Mouse (Mus musculus) MN1 (cell line): ENCODE measurements around the gene Slc25a22.
A peak's percentile ranks its signal among the peaks of the same experiment; 100 is the strongest.

Experiments used
- DNase-seq: peaks from one replicate; pipeline ENCODE4 v3.0.0-alpha.2; 2016; ENCODE audit warnings: low spot score

Gene Slc25a22

GRCm38 (mm10) chr7:141437178-141438120 lies at the start of gene Slc25a22:
Slc25a22 (minus strand) TSS chr7:141437892.
- DNase-seq = peak; percentile 86

DNA sequence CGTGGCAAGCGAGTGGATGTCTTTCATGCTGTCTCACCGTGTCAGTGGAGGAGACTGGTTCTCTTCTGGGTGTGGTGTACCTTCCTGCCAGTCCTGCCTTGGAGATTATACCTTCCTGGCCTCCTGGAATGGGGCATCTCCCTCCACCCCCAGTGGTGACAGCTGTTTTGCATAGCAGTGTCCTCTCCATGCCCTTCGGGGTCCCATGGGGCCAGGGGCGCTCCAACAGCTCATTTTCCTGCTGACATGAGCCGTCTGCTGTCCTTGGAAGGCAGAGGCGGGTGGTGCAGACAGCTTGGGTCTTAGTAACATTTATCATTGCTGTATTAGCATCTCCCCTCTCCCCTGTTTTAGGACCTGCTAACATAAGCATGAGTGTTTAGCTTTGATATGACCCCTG lies 49.4 kb upstream of the Slc25a22 start:
- no peak for DNase-seq

- peak; percentile 42 for DNase-seq
Measured at GRCm38 (mm10) chr7:141486239-141486638, 48.5 kb upstream of the Slc25a22 start.

DNA sequence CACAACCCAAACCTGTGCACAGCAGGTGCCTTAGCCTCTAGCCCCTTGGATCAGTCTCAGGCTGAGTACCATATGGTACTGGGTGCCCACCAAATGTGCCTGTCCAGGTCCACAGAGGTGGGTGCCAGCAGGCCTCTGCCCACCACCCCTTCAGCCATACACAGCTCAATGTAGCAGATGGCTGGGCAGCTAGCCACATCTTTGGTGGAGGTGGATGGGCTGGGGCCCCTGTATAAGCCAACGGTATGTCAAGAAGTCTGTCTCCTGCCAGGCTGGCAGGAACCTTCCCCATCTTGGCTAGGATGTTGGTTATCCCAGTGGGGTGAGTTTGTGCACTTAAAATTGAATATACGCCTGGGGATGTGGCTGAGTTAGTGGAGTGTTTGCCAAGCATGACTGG lies 47.9 kb upstream of the Slc25a22 start:
- no peak for DNase-seq

- no peak for DNase-seq
Measured at GRCm38 (mm10) chr7:141485186-141485585, 47.5 kb upstream of the Slc25a22 start.

DNA sequence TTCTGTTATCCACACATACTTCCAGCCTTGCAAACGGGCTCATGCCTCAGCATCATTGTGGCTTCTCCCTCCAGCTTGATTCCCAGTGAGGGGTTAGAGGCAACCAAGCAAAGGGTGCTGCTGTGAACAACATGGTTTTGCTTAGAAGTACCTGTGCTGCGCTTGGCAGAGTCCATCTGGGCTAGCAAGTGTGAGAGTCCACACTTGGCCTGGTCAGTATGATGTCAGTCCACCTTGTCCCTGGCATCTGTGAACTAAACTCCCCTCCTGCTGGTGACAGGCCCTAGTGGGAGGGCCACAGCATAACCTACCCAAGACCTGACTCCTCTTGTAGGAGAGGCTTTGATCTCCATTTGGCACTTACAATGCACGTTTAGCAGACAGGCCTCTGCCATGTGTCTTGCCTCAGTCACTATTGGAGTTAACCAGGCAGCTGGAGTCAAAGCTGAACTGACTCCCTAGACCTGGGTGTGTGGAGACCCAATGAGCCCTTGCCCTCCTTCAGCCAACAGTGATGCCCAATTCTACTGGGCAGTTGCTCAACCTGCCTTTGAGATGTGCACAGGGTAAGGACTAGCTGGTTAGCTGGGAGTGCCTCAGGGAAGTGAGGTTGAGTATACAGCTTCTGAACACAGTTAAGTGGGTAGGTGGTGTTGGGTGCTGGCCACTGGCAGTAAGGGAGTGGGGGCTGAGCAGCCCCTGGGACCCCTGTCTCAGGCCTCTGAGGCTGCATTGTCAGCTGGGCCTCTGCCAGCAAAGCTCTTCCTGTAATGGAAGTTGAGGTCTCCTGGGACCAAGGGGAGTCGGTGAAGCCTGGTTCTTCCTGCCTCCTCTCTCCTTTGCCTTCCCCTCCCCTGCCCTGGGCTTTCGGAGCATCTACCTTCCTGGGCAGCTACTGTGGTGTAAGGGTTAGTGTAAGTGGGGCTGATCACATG lies 46.8 kb upstream of the Slc25a22 start:
- DNase-seq = peak; percentile 60

DNA sequence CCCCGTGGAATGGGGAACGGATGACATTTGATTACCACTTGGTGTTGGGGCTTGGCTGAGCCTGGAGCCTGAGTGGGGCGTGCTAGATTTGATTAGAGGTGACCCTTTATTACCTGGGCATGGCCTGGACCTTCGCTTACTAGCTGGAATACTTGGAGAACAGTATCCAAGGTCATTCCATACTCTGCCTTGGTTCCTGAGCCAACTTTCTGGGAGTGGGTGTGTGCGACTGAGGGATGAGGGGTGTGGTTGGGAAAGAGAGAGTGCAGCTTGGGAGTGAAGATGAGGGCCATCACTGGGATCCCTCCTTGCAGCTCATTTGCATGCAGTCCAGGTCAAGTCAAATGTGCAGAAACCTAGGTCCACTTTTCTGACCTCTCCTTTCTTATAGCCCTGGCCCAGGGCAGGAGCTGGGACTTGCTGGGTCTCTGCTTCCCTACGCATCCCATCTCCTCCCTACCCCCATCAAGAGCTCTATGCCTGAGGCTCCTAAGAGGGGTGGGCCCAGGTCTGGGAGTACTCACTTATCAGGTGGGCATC lies 45.5 kb upstream of the Slc25a22 start:
- DNase-seq = no peak

- no peak for DNase-seq
Measured at GRCm38 (mm10) chr7:141482531-141483024, 44.9 kb upstream of the Slc25a22 start.

DNA sequence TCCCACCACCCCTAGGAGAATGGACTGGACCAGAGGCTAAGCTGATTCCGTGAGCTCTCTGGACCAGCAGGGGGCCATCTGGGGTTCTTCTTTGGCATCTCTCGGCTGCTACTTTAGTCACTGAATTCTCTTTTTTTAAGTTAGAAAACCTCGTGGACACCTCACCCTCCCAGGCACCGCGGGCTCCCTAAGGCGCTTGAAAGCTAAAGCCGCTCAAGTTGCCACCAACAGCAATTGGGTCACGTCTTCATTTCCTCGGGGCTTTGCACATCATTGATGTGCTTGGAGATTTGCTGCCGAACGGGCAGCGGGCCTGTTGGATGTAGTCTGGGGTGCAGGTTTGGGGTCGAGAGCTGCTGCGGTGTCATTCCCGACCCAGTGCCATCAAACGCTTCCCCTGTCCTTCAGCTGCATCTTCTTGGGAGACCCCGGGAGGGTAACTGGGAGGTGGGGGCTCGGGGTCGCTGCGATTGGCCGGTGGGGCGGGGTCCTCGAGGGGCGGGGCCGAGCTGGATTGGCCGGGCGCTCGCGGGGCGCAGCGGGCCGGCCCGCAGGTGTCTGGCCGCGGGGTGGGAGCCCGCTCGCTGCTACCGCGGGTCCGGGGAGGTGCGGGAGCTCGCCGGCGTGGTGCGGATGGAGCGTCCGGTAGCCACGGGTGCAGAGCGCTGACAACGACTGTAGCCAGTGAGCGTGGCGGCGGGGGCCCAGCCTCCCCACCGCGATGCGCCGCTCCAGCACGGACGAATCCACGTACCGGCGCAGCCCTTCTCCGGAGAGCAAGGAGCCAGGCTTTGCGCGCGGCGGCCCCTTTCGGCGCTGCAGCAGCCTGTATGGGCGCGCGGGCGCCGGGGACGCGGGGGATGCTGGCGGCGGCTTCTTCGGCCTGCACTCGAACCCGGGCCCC lies 44.1 kb upstream of the Slc25a22 start:
- no peak for DNase-seq

DNA sequence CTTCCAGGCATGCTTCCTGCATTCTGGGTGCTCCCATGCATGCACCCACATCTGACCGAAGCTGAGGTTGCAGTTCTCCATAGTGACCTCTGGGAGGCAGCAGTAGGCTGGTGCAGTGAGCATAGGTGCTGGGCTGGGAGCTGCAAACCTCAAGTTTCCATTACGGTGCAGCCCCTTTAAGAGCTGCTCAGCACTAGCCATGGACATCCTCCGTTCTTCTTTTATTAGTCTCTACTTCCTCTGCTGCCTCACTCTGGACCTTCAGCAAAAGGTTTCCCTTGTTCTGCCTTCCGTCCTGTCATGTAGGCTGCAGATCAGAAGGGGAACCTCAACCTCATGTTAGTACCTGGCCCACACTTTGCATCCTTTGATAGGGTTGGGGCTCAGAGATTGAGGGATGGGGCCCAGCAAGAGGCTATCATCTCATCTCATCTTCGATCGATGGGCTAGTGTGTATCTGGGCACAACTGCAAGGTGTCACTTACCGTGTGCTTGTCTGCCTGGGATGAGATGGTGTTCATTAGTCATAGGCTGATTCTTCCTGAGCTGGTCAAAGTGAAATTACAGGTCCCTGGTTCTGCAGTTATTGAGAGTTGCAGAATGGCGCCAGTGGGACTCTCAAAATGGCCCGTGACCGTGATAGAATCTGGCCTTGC lies 43.3 kb upstream of the Slc25a22 start:
- peak; percentile 66 for DNase-seq

DNA sequence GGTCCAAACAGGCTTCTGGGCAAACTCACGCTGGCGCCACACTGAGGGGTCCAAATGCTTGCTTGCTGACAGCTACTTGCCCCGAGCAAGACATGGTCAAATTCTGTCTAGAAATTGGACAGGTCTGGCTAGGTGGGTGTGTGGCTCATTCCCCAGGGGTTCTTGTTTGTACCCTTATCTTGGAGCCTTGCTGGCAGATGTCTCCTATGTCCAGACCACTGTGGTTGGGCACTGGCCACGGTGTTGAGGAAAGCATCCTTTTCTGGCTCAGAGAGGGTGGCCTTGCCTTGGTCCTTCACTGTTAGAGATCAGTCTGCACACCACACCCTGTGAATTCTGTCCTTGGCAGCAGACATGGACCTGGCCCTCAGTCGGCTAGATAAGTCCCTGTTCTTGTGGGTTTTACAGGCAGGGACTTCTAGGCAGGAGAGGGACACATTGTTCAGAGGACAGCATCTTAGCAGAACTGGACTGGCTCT lies 40.6 kb upstream of the Slc25a22 start:
- DNase-seq = no peak

- DNase-seq = no peak
Measured at GRCm38 (mm10) chr7:141477578-141478269, 40.0 kb upstream of the Slc25a22 start.

DNA sequence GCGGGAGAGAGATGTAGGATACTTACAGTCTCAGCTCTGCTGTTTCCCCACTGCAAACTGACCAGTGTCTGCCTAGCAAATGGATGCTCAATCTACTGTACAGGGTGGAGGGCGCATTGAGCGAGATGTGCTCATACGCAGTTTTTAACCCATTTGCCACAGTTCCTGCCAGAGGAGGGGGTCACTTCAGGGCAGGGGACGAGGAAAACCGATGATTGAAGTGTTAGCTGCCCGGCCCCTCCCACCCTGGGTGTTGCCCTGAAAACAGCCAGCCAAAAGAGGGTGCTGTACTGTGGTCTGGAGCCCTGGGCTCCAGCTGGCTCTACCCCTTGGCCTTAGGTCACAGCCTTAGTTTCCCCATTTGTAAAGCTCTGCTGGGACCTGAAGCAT lies 39.3 kb upstream of the Slc25a22 start:
- DNase-seq = no peak

DNA sequence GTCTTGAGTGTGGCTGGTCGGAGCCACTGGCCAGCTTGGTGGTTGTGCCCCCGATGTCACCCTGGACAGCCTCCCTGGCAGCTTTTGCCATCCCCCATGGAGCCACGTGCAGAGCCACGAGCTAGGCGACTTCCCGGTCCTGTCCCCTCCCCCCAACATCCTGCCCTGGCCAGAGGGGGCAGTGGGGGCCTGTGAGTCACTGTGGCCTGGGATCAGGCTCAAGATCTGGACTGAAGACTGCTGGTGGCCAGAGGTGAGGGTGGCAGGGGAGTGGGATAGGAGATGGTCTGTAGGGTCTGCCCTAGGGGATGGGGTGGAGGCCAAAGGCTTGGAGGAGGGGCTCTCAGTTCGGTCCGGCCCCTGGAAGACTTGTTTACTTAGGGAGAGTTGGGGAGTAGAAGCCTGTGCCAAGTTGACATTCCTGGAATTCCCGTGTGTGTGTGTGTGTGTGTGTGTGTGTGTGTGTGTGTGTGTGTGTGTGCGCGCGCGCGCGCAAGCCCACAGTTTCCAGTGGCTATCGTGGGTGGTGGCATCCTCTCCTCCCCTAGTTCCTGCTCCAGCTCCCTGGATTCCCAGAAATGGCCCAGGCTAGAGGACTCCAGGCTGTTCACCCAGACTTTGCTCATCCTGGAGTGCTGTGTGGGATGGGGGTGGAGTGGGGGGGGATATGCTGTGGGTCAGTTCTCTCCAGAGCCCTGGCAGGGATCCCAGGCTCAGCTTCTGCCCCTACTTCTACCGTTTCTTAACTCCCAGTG lies 38.7 kb upstream of the Slc25a22 start:
- DNase-seq = peak; percentile 86

DNA sequence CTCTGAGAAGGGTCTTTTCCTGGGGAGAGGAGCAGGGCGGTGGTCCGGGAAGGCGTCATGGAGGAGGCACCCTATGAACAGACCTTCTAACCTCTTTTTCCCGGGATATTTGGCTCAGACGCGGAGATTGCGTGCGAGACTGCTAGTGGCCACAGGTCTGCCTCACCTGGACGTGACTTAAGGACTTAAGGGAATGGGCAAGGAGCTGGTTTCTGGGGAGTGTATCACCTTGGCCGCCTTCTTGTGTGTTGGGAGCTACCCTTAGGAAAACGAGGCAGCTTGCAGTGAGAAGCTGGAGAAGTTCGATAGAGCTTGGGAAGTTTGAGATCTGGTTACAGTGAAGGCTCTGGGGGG lies 38.1 kb upstream of the Slc25a22 start:
- DNase-seq = no peak

- DNase-seq = peak; percentile 89
Measured at GRCm38 (mm10) chr7:141475011-141475804, 37.5 kb upstream of the Slc25a22 start, which contains the start of the genes Polr2l and Tspan4. Polr2l (minus strand) TSS chr7:141475132. Tspan4 (plus strand) TSS chr7:141475240.

DNA sequence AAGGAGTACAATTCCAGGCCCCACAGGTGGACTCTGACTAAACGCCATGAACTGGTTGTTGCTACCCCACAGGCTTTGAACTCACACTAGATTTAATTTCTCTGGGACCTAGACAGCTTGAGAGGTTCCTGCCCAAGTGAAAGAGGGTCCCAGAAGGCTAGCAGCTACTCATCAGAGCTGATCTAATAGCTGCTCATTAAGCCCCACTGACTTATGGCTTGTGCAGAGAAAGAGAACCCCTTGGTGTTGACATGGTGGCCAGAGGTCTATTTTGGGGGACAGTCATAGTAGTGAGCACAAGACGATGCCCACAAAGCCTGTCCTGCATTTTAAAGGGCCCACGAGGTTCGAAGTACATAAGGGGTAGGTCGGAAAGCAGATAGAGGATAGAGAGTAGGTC lies 36.5 kb upstream of the Slc25a22 start:
- no peak for DNase-seq

DNA sequence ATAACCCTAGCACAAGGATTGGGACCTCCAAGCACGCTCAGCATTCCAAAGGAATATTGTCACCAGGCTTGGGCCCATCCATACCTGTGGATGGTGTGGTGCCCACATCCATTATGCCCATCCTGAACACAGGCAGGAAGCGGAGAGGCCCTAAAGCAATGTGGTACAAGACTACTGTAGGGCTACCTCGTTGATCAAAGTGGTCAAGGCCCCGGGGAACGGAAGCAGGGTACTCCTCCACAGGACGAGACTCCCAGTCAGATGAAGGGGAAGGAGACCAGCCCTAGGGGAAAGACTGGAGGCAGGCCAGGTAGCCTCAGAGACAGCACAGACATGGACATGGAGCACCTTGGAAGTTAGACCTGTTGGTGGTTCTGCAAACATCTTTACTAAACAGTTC lies 35.1 kb upstream of the Slc25a22 start:
- DNase-seq = no peak
